Mouse (Mus musculus) stomach, embryonic 15.5 days (tissue): ENCODE measurements at regions not wholly inside any gene's neighbourhood (a gene's known extent, or its start where the extent isn't known, plus 50 kb on each side); places are given as distances from the start of the nearest gene placed in this dataset.

Experiments
- ATAC-seq: fragments of 200-750 bp; cut with Nextera tagmentation; 2 replicates; pipeline ENCODE4 v1.8.0; 2017; ENCODE audit warnings: low read depth, moderate number of reproducible peaks, moderate TSS enrichment; ENCODE audit not compliant: insufficient read depth, low FRiP score
- H3K27ac ChIP-seq: fragments of 300-500 bp; sonication (generic); 2 replicates; pipeline ENCODE4 v1.5.1; 2015; ENCODE audit warnings: mild to moderate bottlenecking, inconsistent platforms
- H3K27me3 ChIP-seq: fragments of 300-500 bp; sonication (generic); replicated peaks from 2 replicates; pipeline ENCODE4 v1.6.1; 2015; ENCODE audit warnings: inconsistent platforms
- H3K36me3 ChIP-seq: fragments of 300-500 bp; sonication (generic); 2 replicates; pipeline ENCODE4 v1.6.1; 2015; ENCODE audit warnings: inconsistent platforms
- H3K4me1 ChIP-seq: fragments of 300-500 bp; sonication (generic); 2 replicates; pipeline ENCODE4 v1.6.1; 2015; ENCODE audit warnings: inconsistent platforms
- H3K4me2 ChIP-seq: fragments of 300-500 bp; sonication (generic); 2 replicates; pipeline ENCODE4 v1.6.1; 2015; ENCODE audit warnings: mild to moderate bottlenecking, inconsistent platforms
- H3K4me3 ChIP-seq: fragments of 300-500 bp; sonication (generic); replicated peaks from 2 replicates; pipeline ENCODE4 v1.5.1; 2015; ENCODE audit warnings: inconsistent platforms
- H3K9ac ChIP-seq: fragments of 300-500 bp; sonication (generic); 2 replicates; pipeline ENCODE4 v1.6.1; 2015; ENCODE audit warnings: inconsistent platforms
- H3K9me3 ChIP-seq: fragments of 300-500 bp; sonication (generic); 2 replicates; pipeline ENCODE4 v1.6.1; 2016; ENCODE audit warnings: inconsistent platforms
- WGBS: fragments of 180-500 bp; shearing (Covaris S2); methylation state at CpG from one replicate; pipeline ENCODE4 v1.1.7; 2015; 5-methylcytosine and 5-hydroxymethylcytosine counted together

DNA sequence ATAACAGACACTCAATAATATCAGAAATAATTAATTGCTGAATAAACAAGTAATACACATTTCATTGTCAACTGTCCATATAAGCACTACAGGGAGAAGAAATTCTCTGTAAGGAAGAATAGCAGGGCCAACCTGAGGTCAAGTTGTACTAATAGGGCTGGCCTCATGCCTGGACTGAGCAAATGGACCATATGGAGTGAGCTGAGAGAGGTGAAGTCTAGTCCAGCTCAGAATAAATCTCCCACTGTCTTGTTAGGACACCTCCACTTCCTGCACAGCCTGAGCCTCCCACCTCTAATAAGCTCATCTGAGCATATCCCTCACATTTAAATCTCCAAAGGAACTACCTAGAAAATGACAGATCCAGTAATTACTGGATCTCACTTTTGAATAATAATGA, 354.2 kb downstream of the Basp1 start:
- no peaks in the 10 kb centered on the region for H3K36me3 ChIP-seq
- no peak overlapping the region for H3K4me2 ChIP-seq
- no peak for ATAC-seq
- no peaks in the 10 kb centered on the region for H3K27me3 ChIP-seq
- no peak overlapping the region for H3K27ac ChIP-seq
- H3K4me3 ChIP-seq, result no peak overlapping the region
- H3K9me3 ChIP-seq, result no peaks in the 10 kb centered on the region
- no peaks in the 10 kb centered on the region for H3K4me1 ChIP-seq
- no peak overlapping the region for H3K9ac ChIP-seq

DNA sequence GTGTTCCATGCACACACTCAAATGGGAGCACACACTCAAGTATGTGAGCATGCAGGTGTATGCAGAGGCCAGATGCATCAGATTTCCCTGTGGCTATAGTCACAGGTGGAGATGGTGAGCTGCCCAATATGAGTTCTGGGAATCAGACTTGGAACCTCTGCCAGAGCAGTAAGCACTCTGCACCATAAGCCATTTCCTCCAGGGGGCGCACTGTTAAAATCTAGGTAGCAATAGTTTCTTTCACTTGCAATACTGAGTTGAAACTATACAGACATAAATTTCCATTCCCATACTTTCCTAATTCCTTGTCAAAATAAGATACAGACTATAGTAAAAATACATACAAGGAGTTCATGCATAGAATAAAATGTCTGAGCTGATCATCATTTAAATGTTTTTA, 365.7 kb downstream of the Basp1 start:
- Histone ChIP-seq H3K4me2 (no peak overlapping the region), H3K27ac (no peak overlapping the region), H3K27me3 (no peaks in the 10 kb centered on the region), H3K4me3 (no peak overlapping the region), H3K4me1 (no peaks in the 10 kb centered on the region), H3K9ac (no peak overlapping the region), H3K36me3 (no peaks in the 10 kb centered on the region), H3K9me3 (no peaks in the 10 kb centered on the region)
- no peak for ATAC-seq
- WGBS, result 44% methylated on average over 1 of the region's 1 CpGs

DNA sequence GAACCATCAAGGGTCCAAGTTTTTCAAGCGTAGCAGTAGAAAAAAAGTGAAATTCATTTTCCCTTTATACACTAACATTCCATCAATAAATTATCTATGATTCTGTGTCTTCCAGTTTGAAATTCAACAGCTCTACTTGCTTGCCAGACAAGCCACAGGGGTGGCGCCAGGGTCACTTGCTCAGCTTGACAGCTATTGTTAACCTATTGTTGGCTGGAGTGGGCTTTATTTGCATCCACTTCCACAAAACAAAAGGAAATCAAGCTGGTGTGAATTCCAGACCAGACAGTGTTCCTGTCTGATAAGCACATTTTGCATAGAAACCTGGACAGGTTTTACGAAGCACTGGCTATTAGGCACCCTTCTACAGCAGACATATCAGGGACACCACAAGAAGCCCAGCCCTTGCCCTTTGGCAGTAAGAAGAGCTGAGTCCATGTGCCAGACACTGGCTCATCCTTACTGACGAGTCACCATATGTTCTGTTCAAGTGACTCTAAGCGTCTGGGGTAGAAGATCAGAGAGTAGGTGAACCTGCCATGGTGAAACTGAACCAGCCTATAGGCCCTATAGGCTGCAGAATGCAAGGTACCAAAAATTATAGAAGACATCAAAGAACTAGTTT, 366.9 kb downstream of the Basp1 start:
- H3K27me3 ChIP-seq, result no peaks in the 10 kb centered on the region
- no peak overlapping the region for H3K27ac ChIP-seq
- 71% methylated on average over 5 of the region's 5 CpGs for WGBS
- no peaks in the 10 kb centered on the region for H3K4me1 ChIP-seq
- ATAC-seq, result no peak
- no peak overlapping the region for H3K9ac ChIP-seq
- no peaks in the 10 kb centered on the region for H3K36me3 ChIP-seq
- no peak overlapping the region for H3K4me3 ChIP-seq
- H3K9me3 ChIP-seq, result no peaks in the 10 kb centered on the region
- no peak overlapping the region for H3K4me2 ChIP-seq

DNA sequence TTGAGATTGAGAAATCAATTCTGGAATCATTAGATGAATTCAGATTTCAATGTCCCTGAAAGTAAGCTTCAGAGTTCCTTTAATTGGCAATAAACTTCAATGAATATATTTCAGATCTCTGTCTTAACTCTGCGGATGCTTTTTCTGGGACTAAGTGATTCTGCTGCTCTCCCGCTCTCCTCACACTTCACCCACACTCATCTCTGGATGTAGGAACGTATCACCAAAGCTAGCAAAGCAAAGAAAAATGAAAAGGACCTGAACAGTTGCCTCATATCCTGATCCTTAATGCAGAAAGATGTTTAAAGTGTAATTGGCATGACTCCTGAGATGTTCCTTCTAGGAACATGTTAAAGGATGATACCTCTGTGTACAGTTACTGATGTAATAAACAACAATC, 377.3 kb downstream of the Basp1 start:
- ATAC-seq, result no peak
- H3K9me3 ChIP-seq, result no peaks in the 10 kb centered on the region
- H3K4me1 ChIP-seq, result no peaks in the 10 kb centered on the region
- H3K36me3 ChIP-seq, result no peaks in the 10 kb centered on the region
- WGBS, result 85% methylated on average over 3 of the region's 3 CpGs
- H3K27me3 ChIP-seq, result no peaks in the 10 kb centered on the region
- no peak overlapping the region for H3K9ac ChIP-seq
- no peak overlapping the region for H3K4me2 ChIP-seq
- no peak overlapping the region for H3K27ac ChIP-seq
- H3K4me3 ChIP-seq, result no peak overlapping the region

DNA sequence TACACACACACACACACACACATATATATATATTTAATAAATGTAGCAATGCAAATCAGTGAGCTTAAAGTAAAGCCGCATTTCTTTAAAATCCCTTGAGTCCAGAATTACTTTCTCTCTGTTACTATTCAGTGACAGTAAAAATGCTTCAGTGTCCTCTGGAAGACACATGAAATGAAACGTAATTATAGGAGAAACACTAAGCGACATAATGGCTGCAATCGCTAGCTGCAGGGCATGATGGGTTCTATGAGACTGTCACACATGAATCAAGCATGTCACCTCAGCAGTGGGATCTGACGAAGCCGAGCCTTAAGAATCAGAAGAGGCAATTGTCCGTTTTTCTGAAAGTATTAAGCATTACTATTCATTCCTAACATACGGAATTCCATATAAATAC, 385.7 kb downstream of the Basp1 start:
- Histone ChIP-seq H3K4me2 (no peak overlapping the region), H3K36me3 (no peaks in the 10 kb centered on the region), H3K27me3 (no peaks in the 10 kb centered on the region), H3K4me3 (no peak overlapping the region), H3K9ac (no peak overlapping the region), H3K4me1 (0 out of 2 replicates have a peak, but pooled peaks cover 3% of the 10 kb centered on the region), H3K27ac (no peak overlapping the region), H3K9me3 (no peaks in the 10 kb centered on the region)
- 84% methylated on average over 8 of the region's 8 CpGs for WGBS
- ATAC-seq, result no peak

DNA sequence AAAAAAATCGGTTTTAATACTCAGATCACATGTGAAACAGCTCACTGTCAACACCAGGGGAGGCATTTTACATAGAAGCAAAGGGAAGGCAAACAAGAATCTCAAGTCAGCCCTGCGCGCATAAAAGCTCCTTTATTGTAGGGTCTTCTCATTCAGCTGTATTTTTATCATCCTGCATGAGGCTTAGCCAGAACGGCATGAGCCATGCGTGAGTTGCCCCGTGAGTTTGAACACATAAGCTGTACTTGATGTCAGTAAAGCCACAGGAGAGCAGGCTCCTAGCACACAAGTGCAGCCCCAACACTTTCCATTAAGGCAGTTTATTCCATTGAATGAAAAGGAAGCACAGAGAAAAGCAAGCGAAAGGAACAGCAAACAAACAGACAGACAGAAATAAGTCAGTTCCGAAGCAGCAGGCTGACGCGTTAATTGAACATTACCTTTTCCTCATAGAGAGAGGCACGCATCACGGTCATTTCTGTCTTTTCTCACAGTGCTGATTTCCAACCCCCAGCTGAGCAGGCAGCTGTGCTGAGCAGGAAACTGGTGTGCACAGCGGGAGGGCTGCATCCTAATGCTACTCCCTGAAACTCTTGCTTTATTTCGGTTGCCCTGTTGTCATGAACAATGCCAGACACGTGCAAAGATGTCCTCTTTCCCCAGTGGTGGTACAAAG, 386.6 kb downstream of the Basp1 start:
- H3K4me2 ChIP-seq, result peak overlapping the region; percentile 41
- H3K9me3 ChIP-seq, result no peaks in the 10 kb centered on the region
- H3K27me3 ChIP-seq, result no peaks in the 10 kb centered on the region
- H3K36me3 ChIP-seq, result no peaks in the 10 kb centered on the region
- H3K4me3 ChIP-seq, result peak overlapping the region; percentile 11; the same call in 1 of the 2 replicates
- 0 out of 2 replicates have a peak, but pooled peaks cover 3% of the 10 kb centered on the region for H3K4me1 ChIP-seq
- 9% methylated on average over 15 of the region's 15 CpGs for WGBS
- ATAC-seq, result no peak
- H3K9ac ChIP-seq, result no peak overlapping the region
- no peak overlapping the region for H3K27ac ChIP-seq

DNA sequence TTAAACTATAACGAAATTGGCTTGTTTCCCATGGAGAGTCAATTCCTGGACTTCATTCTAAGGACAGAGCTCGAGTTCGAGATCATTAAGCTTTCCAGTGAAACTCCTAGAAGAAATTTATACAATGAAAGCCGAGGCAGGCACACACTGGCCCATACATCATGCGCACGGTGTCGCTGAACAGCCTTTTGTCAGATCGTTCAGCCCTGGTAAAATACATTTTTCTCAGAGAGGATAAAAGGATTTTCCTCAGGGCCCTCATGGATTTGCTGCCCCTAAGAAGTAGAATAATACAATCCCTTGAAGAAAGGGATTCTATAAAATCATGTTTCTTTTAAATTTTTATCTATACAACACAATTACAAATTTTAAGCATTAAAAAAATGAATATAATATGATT, 387.2 kb downstream of the Basp1 start:
- Histone ChIP-seq H3K4me2 (no peak overlapping the region), H3K27me3 (no peaks in the 10 kb centered on the region), H3K4me3 (no peak overlapping the region), H3K4me1 (0 out of 2 replicates have a peak, but pooled peaks cover 3% of the 10 kb centered on the region), H3K27ac (no peak overlapping the region), H3K36me3 (no peaks in the 10 kb centered on the region), H3K9me3 (no peaks in the 10 kb centered on the region), H3K9ac (no peak overlapping the region)
- no peak for ATAC-seq
- WGBS, result 34% methylated on average over 8 of the region's 8 CpGs

DNA sequence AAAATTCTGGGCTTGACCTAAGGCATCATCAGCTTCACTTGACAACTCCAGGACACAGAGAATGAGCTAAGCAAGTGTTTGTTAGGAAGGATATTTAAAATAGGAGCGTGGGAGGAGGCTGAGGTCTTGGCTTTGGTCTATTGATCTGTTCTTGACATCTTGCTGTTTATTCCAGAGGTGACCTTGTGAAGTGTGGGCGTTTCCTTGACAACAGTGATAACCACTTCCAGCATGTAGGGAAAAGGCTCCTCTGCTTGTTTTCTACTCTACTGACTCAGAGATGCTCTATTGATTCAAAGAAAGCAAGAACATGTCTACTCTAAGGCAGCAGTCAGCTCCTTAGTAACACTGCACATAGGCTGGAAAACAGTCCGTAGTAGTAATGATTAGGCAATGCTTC, 392.6 kb downstream of the Basp1 start:
- Histone ChIP-seq H3K4me3 (no peak overlapping the region), H3K9me3 (no peaks in the 10 kb centered on the region), H3K9ac (no peak overlapping the region), H3K36me3 (no peaks in the 10 kb centered on the region), H3K27ac (no peak overlapping the region), H3K27me3 (no peaks in the 10 kb centered on the region), H3K4me1 (no peaks in the 10 kb centered on the region), H3K4me2 (no peak overlapping the region)
- WGBS, result 44% methylated on average over 3 of the region's 3 CpGs
- no peak for ATAC-seq

DNA sequence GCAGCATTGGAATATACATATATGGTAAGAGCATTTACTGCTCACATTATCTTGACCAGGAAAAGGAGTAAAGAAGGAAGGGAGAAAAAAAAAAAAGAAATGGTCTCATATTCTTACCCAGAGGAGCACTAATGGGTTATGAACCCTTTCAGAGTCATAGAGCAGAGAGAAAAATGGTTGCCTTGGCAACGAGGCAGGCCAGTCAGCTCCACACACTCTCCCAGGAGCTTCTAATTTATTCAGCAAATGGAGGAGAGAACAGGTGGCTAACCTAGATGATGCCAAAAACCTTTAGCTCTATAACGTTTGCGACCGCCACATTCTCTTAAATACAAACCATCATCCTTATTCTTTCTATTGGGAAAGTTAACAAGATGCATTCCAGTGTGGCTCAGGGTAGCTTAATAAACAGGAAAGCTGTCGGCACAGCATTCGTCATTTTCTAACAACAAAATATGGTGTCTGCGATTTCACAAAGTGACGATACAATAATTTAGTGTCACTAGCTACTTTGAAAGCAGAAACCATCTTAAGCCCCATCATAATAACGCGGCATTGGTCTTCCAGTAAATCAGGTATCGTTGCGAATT, 394.1 kb downstream of the Basp1 start:
- H3K4me2 ChIP-seq, result no peak overlapping the region
- ATAC-seq, result no peak
- H3K36me3 ChIP-seq, result no peaks in the 10 kb centered on the region
- no peaks in the 10 kb centered on the region for H3K27me3 ChIP-seq
- H3K4me1 ChIP-seq, result no peaks in the 10 kb centered on the region
- no peak overlapping the region for H3K9ac ChIP-seq
- no peak overlapping the region for H3K27ac ChIP-seq
- no peaks in the 10 kb centered on the region for H3K9me3 ChIP-seq
- WGBS, result 68% methylated on average over 12 of the region's 12 CpGs
- no peak overlapping the region for H3K4me3 ChIP-seq

DNA sequence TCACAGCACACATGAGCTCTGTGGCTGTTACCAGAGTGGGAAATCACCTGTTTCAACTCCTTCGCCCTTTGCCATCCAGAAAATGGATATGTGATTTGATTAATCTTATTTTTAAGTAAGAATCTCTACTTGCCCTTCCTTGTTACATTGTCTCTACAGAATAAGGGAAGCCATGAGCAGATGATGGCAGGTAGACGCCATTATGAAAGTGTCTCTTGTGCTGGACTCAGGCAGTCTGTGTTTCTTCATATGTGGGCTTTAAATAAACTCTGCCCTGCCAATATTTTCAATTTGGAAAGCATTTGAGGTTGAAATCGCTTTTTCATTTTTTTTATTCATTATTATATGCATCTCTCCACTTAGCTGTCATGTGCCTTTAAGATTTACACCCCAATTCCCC, 394.6 kb downstream of the Basp1 start:
- Histone ChIP-seq H3K27ac (no peak overlapping the region), H3K36me3 (no peaks in the 10 kb centered on the region), H3K4me2 (no peak overlapping the region), H3K4me3 (no peak overlapping the region), H3K9me3 (no peaks in the 10 kb centered on the region), H3K27me3 (no peaks in the 10 kb centered on the region), H3K9ac (no peak overlapping the region), H3K4me1 (no peaks in the 10 kb centered on the region)
- 75% methylated on average over 3 of the region's 3 CpGs for WGBS
- ATAC-seq, result no peak

DNA sequence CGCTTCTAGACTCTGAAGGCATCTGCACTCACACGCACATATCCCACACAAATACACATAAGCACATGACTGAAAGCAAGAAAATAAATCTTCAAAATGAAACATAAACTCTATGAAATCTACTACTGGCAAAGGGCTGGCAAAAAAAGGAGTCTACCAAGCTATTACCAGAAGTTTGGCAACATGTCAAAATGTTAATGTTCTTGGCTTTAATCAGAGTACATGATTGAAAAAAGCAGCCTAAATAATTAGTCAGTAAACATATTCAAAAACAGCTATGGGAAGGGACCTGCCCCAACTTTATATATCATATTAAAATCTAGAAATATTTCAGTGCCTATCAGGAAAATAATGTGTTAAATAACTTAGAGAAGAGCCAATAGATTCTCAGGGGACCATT, 405.8 kb downstream of the Basp1 start:
- ATAC-seq, result no peak
- H3K27ac ChIP-seq, result no peak overlapping the region
- no peak overlapping the region for H3K4me3 ChIP-seq
- H3K9me3 ChIP-seq, result no peaks in the 10 kb centered on the region
- no peaks in the 10 kb centered on the region for H3K36me3 ChIP-seq
- WGBS, result 83% methylated on average over 2 of the region's 2 CpGs
- H3K27me3 ChIP-seq, result no peaks in the 10 kb centered on the region
- H3K9ac ChIP-seq, result no peak overlapping the region
- no peaks in the 10 kb centered on the region for H3K4me1 ChIP-seq
- no peak overlapping the region for H3K4me2 ChIP-seq

DNA sequence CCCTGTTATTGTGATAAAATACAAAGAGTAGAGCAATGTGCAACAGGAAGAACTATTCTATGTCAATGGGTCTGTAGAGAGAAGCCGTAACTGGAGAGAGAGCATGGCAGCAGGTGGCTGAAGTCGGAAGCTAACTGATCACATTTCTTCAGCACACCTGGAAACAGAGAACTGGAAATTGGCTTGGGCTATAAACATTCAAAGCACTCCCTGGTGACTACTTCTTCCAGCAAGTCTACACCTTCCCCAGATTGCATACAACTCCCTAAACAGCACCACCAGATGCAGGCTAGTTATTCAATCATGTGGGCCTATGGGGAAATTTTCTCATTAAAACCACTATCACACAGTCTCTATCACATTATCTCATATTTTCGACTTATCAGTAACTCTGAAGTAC, 413.4 kb downstream of the Basp1 start:
- H3K4me2 ChIP-seq, result no peak overlapping the region
- H3K27me3 ChIP-seq, result no peaks in the 10 kb centered on the region
- H3K27ac ChIP-seq, result no peak overlapping the region
- 75% methylated on average over 3 of the region's 3 CpGs for WGBS
- no peaks in the 10 kb centered on the region for H3K9me3 ChIP-seq
- H3K36me3 ChIP-seq, result no peaks in the 10 kb centered on the region
- no peak for ATAC-seq
- no peaks in the 10 kb centered on the region for H3K4me1 ChIP-seq
- H3K4me3 ChIP-seq, result no peak overlapping the region
- H3K9ac ChIP-seq, result no peak overlapping the region
